Mouse (Mus musculus): Measurements from ENCODE around the gene Ybey.

Ybey gene

DNA sequence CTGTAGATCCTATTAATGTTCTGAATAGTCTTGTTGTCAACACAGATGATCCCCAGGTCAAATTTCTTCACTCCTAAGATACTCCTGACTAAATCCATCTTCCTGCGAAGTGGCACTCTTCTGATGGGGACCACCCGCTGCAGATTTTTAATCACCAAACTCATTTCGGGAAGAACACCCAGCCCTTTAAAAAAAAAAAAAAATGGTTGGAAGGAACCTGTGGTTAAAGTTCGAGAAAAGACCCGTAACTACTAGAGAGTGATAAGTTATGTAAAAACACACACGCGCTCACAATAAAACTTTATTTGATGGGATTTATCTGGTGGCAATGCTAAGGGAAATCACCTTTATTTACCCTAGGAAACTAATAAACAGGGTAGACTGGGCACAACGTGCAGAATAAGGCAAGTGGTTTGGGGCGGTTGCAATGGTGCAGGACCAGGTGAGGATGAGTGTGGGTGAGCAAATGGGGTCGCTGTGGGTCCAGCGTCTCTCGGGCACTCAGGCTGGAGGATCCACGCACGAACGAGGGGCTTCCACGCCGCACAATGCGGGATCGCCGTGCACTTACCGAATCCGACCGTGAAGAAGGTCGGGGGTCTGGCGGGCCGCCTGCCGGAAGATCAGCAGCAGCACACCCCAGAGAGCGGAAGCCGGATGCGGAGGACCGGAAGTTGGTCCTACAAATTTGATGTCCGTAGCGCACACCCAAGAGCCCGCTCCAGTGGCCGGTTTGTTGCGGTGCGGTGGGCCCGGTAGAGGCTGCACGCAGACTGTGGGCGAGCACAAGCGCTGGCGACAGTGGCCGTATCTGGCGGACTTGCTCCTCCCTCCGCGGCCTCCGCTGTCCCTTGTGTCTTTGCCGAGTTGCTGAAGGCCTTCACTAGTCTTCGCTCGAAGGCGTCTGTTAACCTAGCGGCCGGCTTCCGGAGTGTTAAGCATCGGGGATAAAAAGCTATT, at the start of gene Ybey, which contains the start of gene Mcm3ap:
Ybey (minus strand) TSS at position 912 of the 960 bp plus-strand sequence.
Mcm3ap (plus strand) TSS at position 725 of the 960 bp plus-strand sequence.
- peak; percentile 37 for DNase-seq (ENCODE audit: low spot score)

DNA sequence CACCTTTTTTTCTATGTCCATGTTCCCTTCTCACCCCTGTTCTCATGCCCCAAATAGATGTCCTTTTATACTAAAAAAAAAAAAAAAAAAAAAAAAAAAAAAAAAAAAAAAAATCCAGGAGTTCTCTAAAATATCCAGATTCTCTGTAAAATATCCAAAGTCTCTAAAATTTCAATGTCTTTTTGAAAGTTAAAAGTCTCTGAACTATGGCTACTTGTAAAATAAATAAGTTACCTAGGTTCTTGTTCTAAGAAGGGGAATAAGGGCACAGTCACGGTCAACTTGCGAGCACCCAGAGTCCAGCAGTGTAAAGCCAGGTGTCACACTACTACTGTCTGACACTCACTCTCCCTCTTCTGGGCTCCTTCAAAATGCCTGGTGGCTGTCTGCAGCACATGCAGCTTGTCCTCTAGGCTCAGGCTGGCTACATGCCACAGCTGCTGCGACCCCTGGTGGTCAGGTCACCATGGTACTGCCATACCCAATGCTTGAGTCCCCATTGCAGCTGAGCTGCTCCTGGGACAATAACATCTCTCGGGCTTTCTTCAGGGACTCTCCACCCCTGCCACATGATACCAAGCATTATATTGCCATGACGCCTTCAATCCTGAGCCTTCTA, 44.2 kb upstream of the Ybey start:
- DNase-seq (ENCODE audit: low spot score) = peak; percentile 27

DNA sequence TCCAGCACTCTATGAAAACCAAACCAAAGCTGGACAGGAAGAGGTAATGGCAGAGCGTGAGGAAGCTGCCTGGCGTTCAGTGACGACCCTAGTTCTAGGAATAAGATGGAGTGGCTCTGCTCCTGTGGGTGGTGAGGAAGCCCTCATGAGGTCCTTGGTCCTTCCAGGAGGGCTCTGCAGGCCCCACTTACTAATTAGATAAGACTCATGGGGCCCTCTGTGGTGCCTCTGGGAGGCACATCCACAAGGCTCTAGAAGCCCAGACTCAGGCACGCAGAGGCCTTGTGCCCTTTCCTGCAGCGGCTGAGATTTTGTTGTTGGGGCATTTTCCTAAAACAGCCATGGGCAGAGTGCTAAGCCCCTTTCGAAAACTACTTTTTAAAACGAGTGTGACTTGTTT, 37.0 kb upstream of the Ybey start:
- DNase-seq (ENCODE audit: low spot score) = no peak

DNA sequence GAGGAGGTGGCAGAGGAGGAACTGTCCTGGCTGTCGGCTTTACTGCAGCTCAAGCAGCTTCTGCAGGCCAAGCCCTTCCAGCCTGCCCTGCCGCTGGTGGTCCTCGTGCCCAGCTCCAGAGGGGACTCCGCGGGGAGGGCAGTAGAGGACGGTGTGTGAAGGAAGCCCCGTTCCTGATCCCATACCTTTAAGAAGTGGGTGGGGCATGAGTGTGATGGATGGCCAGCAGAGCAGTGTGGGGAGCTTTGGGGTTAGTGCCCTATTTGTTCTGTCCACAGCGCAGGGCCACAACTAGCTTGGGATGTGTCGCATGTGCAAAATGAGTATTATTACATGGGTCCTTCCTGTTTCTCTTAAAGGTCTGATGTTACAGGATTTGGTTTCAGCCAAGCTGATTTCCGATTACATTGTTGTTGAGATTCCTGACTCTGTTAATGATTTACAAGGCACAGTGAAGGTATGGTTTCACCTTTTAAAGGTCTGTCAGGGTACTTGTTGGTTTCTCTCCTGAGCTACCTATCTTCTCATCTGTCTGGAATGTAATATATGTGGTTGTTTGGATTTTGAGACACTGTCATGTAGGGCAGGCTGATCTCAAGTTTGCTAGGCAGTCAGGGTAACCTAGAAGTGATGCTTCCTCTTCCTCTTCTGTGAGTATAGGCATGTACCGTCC, 35.5 kb upstream of the Ybey start:
- no peak for DNase-seq (ENCODE audit: low spot score)

DNA sequence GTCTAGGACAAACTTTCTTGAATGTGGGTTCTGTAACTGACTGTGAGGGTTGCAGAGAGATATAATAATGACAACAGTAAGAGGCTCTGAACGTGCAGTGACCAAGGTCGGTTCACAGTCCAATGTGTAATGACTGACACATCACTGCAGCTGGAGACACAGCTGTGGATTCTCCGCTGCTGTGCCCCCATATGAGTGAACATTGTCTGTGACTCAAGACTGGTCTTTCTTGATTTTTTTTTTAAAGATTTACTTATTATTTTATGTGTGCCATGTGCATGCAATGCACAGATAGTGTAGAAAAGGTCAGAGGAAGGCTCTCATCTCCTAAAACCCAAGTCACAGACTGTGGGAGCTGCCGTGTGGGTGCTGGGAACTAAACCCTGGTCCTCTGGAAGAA, 28.6 kb upstream of the Ybey start:
- DNase-seq (ENCODE audit: low spot score) = no peak

DNA sequence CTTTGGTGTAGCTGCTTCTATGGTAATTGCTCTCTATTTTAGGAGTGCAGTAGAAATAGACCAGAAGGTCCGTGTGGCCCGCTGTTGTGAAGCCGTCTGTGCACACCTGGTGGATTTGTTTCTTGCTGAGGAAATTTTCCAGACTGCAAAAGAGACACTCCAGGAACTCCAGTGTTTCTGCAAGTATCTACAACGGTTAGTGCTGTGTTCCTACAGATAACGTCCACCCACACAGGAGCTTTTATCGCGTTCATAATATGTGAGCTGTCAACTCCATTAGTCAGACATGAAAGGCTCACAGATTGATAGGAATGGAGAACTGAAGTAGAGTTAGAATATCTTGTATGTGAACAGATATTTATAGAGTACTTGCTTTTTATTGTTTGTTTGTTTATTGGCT, 27.5 kb upstream of the Ybey start:
- DNase-seq (ENCODE audit: low spot score) = no peak

DNA sequence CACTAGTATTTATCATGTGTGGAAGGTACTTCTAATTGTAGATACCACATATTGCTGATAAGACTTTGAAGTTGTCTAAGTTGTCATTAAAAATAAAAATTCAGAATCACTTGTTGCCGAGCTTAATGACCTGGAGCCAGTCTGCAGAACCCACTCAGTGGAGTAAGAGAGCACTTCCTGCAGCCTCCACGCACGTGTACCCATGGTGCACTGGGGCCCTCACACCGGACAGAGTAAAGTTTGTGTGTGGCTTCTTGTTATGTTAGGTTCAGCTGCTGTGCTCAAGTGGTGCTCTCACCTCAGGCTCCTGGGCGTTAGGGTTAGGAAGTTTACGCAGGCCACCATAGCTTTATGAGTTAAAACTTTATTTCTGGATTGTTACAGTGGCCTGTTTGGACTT, 26.6 kb upstream of the Ybey start:
- DNase-seq (ENCODE audit: low spot score) = no peak

DNA sequence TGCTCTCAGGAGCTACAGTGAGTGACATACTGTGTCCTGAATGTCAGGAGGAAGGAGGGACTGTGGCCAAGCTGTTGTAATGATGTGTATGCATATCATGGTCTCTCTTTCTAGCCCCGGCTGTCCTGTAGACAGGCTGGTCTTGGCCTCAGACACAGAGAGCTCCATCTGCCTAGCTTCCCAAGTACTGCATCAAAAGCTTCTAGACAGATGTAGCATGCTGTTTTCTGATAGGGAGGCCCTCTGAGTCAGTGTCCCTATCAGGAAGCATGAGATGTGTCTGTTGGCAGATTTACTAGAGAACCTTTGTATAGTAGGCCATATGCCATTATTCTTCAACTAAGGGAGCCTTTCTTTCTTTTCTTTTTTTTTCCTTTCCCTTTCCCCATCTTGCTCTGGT, 24.6 kb upstream of the Ybey start:
- no peak for DNase-seq (ENCODE audit: low spot score)

DNA sequence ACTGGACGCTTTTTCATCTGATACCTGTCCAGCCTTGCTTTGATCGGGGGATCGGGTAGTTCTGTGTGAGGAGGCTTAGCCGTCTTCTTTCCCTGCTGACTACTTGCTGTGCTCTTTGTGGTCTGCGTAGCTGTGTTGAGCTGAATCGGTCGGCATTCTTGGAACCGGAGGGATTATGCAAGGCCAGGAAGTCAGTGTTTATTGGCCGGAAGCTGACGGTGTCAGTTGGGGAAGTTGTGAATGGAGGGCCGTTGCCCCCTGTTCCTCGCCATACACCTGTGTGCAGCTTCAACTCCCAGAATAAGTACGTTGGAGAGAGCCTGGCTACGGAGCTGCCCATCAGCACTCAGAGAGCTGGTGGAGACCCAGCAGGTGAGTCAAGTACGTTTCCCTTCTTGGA, 20.3 kb upstream of the Ybey start:
- DNase-seq (ENCODE audit: low spot score) = no peak

DNA sequence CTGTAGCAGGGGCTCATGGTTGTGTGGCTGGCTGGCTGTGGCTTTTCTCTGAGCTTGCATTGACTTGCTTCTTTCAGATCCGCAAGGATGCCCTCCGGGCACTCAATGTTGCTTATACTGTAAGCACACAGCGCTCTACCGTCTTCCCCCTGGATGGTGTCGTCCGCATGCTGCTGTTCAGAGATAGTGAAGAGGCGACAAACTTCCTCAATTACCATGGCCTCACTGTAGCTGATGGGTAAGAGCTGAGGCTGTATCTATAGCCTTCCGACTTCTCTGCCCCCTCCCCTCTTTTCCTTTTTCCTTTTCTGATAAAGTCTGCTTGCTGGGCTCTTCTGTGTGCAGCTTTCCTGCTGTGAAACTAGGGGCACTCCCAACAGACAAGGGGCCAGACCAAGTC, 19.4 kb upstream of the Ybey start:
- no peak for DNase-seq (ENCODE audit: low spot score)

DNA sequence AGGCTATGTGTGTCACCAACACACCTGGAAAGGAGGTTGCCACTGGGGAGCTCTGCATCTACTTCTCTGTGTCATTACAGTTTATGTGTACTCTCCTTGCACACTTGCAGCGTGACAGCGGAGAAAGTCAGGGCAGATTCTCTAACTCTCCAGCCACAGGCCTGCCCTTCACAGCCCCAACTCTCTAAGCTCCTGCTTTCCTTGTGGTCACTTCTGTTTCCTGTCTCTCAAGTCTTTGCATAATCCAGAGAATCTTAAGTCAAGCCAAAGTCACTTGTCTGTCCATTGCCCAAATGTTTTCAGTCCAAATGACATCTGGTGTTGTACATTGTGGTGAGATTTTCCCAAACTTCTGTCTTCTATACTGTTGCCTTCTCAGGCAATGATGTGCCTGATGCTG, 17.4 kb upstream of the Ybey start:
- no peak for DNase-seq (ENCODE audit: low spot score)

DNA sequence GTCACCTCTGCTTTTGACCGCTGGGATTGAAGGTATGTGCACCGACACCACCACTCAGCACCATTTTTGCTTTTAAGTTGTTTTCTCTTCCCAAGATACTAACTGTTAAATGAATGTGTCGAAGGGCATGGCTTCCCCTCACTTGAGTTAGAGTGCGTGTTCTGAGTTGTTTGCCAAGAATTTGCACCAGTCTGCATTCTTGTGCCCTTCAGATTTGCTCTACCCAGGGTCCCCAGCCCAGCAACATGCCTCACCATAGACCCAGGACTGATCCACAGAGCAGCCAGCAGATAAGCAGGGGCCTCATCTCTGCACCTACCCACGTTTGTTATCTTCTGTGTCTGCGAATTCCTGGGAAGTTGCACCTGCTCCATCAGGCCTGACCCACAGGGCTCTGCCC, 12.6 kb upstream of the Ybey start:
- DNase-seq (ENCODE audit: low spot score) = no peak

DNA sequence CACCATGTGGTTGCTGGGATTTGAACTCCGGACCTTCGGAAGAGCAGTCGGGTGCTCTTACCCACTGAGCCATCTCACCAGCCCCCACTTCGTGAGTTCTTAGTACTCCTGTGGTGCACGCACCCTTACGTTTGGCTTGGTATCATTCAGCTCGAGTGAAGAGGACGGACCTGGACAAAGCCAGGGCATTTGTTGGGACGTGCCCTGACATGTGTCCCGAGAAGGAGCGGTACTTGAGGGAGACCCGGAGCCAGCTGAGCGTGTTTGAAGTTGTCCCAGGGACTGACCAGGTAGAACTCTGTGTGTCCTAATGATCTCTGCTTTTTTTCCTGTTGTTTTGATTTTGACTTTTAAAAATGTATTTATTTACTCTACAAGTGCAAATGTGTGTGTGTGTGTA, 11.9 kb upstream of the Ybey start:
- no peak for DNase-seq (ENCODE audit: low spot score)

DNA sequence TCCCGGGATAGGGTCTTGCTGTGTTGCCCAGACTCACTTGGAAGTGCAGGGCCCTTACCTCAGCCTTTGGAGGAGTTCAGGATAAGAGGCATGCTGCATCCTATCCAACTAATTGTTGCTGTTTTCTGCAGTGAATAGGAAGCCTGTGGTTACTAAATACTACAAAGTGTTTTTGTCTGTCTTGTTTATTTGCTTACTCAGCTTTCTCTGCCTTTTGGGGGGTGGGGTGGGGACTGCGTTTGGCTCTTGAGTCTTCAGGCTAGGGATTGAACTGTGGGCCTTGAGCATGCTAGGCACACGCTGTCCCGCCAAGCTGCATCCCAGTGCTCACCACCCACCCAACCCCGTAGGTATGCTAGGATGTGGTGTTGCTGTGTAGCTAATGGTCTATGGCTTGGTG, 4.8 kb upstream of the Ybey start:
- DNase-seq (ENCODE audit: low spot score) = no peak

DNA sequence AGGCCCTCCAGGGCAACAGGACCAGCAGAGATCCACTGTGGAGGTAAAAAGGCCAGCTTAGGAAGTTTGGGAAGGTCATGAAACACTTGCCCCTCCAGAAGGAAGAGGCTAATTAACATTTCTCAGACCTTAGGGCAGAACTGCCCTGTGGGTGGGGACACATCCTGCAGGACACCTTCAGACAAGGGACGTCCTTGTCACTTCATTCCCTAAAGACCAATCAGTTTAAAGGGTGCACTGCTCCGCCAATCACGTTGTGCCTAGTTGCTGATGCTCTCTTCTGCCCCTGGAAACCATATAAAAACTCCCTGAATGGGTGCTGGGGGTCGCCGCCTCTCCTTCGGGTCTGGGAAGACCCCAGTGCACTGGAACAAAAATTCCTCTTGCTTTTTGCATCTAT, 6.2 kb downstream of the Ybey start:
- DNase-seq (ENCODE audit: low spot score) = no peak

DNA sequence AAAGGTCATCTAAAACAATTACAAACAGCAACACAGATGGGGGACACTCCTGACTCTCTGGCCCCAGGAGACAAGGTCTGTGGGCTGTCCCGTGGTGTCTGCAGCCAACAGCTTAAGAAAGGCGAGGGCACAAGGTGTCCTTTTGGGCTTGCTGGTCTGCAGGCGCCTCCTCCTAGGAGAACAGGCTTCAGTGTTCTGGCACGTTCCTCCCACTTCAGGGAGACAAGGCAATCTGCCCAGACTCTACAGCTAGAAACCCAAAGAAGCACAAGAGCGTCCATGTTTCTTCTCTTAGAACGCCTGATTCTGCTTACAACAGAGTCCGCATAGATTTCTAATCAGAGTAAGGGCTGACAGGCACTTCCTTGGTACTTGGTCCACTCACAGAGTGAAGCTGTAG, 6.6 kb downstream of the Ybey start:
- DNase-seq (ENCODE audit: low spot score) = no peak

DNA sequence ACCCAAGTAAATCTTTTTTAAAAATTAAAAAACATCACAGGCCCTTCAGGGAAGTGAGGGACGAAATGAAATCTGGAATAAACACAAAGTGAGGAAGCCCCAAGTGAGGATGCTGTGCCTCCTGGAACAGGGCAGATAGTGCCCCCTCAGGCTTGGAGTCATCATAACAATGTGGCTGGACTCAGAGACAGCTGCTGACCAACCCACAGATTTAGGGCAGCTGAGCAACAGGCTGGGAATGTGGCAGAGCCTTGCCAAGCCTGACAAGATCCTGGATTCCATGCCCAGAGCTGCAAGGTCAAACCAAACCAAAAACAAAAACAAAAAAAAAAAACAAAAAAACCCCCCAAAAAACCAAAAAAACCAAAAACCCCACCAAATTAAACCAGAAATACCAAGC, 7.7 kb downstream of the Ybey start:
- no peak for DNase-seq (ENCODE audit: low spot score)

DNA sequence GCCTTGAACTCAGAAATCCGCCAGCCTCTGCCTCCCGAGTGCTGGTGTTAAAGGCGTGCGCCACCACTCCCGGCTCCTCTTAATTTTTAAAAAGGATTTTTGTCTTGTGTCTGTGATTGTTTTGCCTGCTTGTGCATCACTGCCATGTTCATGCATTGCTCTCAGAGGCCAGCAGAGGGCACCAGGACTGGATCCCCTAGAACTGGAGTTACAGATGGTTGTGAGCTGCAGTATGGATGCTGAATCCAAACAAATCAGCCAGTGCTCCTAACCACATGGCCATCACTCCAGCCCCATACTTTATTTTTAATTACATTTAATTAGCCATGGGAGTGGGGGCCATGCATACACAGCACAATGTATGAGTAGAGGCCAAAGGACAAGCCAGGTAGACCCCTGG, 13.6 kb downstream of the Ybey start:
- no peak for DNase-seq (ENCODE audit: low spot score)

DNA sequence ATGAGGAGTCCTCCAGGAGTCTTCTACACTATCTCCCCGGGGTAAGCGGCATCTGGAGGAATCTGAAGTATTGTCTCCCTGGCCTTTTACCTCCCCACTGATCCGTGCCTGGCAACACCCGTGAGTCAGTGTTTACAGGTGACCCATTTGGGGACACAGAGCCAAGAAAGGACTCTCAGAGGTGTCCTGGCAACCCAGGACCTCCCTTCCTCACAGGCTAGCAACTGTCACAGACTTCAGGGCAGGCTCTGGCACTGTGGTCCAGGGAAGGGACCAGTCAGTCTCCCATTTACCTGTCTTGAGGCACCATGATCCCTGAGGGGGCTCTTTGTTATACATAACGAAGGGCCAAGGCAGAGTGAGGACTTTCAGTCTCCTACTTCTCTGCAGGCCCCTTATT, 20.1 kb downstream of the Ybey start, which contains the start of gene 2610028H24Rik:
2610028H24Rik (plus strand) TSS at position 231 of the 400 bp plus-strand sequence.
- no peak for DNase-seq (ENCODE audit: low spot score)

DNA sequence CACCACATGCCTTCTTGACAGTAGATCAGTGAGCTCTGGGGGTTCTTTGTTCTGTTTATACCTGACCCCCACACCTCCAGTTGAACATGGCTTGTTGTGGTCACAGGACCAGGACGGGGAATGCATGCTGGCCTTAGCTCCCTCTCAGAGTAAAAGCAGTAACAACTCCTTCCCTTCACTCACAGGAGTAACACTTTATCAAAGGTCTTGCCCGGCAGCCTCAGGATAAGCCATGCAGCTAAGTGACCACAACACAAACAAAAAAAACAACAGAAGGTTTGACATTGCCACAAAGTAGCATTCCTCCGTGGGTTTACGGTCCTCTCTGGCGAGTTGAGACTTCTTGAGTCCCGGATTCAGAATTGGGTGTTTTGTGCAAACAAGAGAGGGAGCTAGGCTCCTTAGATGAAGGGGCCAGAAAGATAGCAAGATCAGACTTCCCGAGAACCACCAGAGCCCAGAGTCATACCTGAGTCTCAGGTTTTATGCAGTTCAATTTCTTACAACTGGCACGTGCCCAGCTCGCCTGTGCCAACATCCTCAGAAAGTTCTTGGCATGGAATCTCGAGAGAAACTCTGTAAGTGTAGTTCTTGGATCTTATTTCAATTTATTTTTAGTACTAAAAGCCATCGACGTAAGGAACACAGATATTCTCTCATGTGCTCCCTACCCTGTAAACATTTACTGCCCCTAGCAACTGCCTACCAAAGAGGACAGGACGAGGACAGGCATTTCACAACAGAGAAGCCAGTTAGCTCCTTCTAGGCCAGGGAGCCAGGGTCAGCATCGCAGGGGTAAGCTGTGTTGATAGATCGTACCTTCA, 21.3 kb downstream of the Ybey start:
- no peak for DNase-seq (ENCODE audit: low spot score)

DNA sequence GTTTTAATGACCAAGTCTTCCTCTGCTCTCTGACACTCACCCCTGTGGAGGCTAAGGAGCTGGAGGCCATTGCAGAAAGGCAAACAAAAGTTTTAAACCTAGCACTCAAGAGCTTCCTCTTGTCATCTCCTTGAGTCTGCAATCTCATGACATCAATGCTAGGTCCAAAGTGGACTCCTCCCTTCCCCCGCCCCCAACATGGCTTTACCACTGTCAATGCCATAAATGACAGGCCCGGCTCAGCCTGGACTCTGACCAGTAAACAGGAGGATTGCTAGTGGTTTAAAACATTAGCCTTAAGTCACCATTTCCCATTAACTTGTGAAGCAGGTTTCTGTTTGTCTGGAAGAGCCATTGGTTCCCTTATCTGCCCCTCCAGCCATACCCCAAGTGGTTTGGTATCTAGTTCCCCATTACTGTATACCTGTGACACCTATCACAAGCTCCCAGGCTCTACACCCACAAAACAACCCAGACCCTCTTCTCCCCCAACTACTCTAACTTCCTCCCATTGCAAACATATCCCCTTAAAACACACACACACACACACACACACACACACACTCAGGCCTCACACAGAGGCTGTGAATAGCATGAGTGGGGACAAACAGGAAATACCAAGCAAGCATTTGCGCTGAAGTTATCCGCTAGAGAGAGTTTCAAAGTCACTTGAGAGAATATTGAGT, 22.8 kb downstream of the Ybey start:
- no peak for DNase-seq (ENCODE audit: low spot score)

All from urinary bladder, postnatal 10 days (tissue).